In the genomic region with DNA sequence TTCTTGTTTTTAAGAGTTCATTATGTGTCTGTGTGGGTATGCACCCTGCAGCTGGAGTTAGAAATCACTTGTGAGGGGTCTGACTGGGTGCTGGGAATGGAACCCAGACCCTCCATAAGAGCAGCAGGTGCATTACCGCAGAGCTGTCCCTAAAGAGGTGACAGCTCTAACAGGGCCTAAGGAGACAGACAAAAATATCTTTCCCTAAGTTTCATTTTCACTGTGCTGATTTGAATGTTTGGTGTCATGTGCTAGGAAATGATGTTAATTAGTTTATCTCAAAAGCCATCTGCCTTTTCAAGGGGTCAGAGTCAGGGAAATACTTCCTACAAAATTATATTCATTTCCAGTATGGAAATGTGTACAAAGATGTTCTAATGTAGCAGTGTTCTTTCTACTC, we compare ENCODE assay signal across 10 mouse cellular contexts. TPM values are rescaled to one million over a fixed set of nuclear protein-coding genes. Genes with fewer than 3 reads are reported as not detected.
DNase-seq lines count a peak whose midpoint lies in the region; ATAC-seq and TF ChIP-seq lines count a peak whose summit lies in the region.
"Had no signal": no experiment of that assay in that cellular context is flagged by ENCODE, and none has a peak within 500 bp of the region (broad histone marks: within the 10 kb centered on the region; RNA-seq: fewer than 3 reads in every experiment).

A gene (plus strand): TSS at position 38 of the 400 bp plus-strand sequence.

- no peak within 1 kb of the TSS for H3ac ChIP-seq in myocyte (ENCODE audit: control insufficient read depth, insufficient read length)

- intact Hi-C loops in left cerebral cortex, adult 2 months (cut with DNase I) = loop anchor here (2.0 to 5.0 kb wide), 5 partner anchors 49 to 347 kb away; a partner anchor contains a TSS

- peaks cover 62% of the 10 kb centered on the region for H3K4me1 ChIP-seq in forebrain, embryonic 10.5 days
- H3K4me1 ChIP-seq in intestine, embryonic 15.5 days (replicated peaks) = peaks cover 32% of the 10 kb centered on the region

- no peaks in the 10 kb centered on the region for H3K9me3 ChIP-seq in forebrain, embryonic 10.5 days
- H3K9me3 ChIP-seq in intestine, embryonic 15.5 days = no peaks in the 10 kb centered on the region

- H3K4me3 ChIP-seq in left cerebral cortex, adult 2 months = peak within 1 kb of the TSS; percentile 32; the same call in 1 of the 2 replicates
- H3K4me3 ChIP-seq in forebrain, embryonic 10.5 days = peak within 1 kb of the TSS; percentile 43
- H3K4me3 ChIP-seq in intestine, embryonic 15.5 days (replicated peaks) = peak within 1 kb of the TSS; percentile 36
- peak within 1 kb of the TSS; percentile 19 for H3K4me3 ChIP-seq in myocyte

- H3K27ac ChIP-seq in left cerebral cortex, adult 2 months = peak within 1 kb of the TSS; percentile 70
- H3K27ac ChIP-seq in forebrain, embryonic 10.5 days = peak within 1 kb of the TSS; percentile 89
- H3K27ac ChIP-seq in intestine, embryonic 15.5 days = peak within 1 kb of the TSS; percentile 89

- TF ChIP-seq POLR2A in myocyte (IDR thresholded peaks at IDR 0.05; ENCODE audit: insufficient read length, low read depth) = no peak

- TF ChIP-seq CTCF in left cerebral cortex, adult 2 months (IDR thresholded peaks at IDR 0.05) = no peak

- H3K27me3 ChIP-seq in forebrain, embryonic 10.5 days (ENCODE audit: poor library complexity, severe bottlenecking) = peaks cover 17% of the 10 kb centered on the region
- no peaks in the 10 kb centered on the region for H3K27me3 ChIP-seq in intestine, embryonic 15.5 days (replicated peaks)
- H3K27me3 ChIP-seq in myocyte (ENCODE audit: control insufficient read depth, insufficient read depth, insufficient read length) = no peaks in the 10 kb centered on the region

- H3K79me2 ChIP-seq in myocyte (ENCODE audit: control insufficient read depth, insufficient read depth) = peaks cover 8% of the 10 kb centered on the region

- peak within 1 kb of the TSS; percentile 49; the same call in 1 of the 2 replicates for H3K9ac ChIP-seq in intestine, embryonic 15.5 days

- 82% methylated on average over 1 of the region's 1 CpGs for WGBS in forebrain, embryonic 10.5 days
- WGBS in intestine, embryonic 15.5 days = 97% methylated on average over 1 of the region's 1 CpGs

- DNase-seq in left cerebral cortex, adult 2 months (ENCODE audit: extremely low spot score in 1 of 2, low spot score in 2 of 2) = no peak
- DNase-seq in left cerebral cortex, adult 8-10 months (ENCODE audit: low spot score in 2 of 2) = no peak
- no peak for DNase-seq in forebrain, embryonic 10.5 days (ENCODE audit: extremely low spot score, low spot score)
- DNase-seq in layer of hippocampus, adult 9-11 months = no peak
- DNase-seq in thymus, postnatal 0 days (ENCODE audit: low spot score) = no peak
- no peak for DNase-seq in retina, embryonic 14.5 days (ENCODE audit: low spot score)

- peaks cover 30% of the 10 kb centered on the region for H3K36me3 ChIP-seq in forebrain, embryonic 10.5 days (replicated peaks)
- H3K36me3 ChIP-seq in intestine, embryonic 15.5 days = peaks cover 14% of the 10 kb centered on the region
- H3K36me3 ChIP-seq in myocyte (ENCODE audit: control insufficient read depth, insufficient read depth) = peaks cover 11% of the 10 kb centered on the region

- H3K4me2 ChIP-seq in intestine, embryonic 15.5 days (replicated peaks) = peak within 1 kb of the TSS; percentile 60
- peak within 1 kb of the TSS; percentile 96 for H3K4me2 ChIP-seq in myocyte (ENCODE audit: low read depth)

- ATAC-seq in intestine, embryonic 15.5 days = no peak

TF ChIP-seq in myocyte, 11 proteins besides CTCF, POLR2A, EP300 and RAD21:
- TF ChIP-seq TCF3 (IDR thresholded peaks at IDR 0.05; ENCODE audit: insufficient read length, low read depth) (no peak), E2F4 (IDR thresholded peaks at IDR 0.05; ENCODE audit: insufficient read depth) (no peak), CEBPB (IDR thresholded peaks at IDR 0.05; ENCODE audit: insufficient read depth, poor library complexity, severe bottlenecking) (no peak), MAX (IDR thresholded peaks at IDR 0.05; ENCODE audit: low read depth) (no peak), POLR2AphosphoS2 (IDR thresholded peaks at IDR 0.05; ENCODE audit: insufficient read length, low read depth) (no peak), REST (IDR thresholded peaks at IDR 0.05; ENCODE audit: insufficient read depth, insufficient read length) (no peak), USF1 (IDR thresholded peaks at IDR 0.05; ENCODE audit: low read depth) (no peak), MYOD1 (IDR thresholded peaks at IDR 0.05; ENCODE audit: control insufficient read depth in 1 of 3, insufficient read length in 2 of 3, low read depth in 2 of 3) (no peak)

RNA-seq across cellular contexts. Expression of the gene that starts here (rescaled TPM):
- not detected for total RNA-seq in left cerebral cortex, adult 2 months (2021)
- total RNA-seq in left cerebral cortex, adult 8-10 months (2022) = not detected
- polyA plus RNA-seq in forebrain, embryonic 10.5 days (2016; fragmentation: Nextera tagmentation; extraction: Ambion mirVana) = not detected in 2 replicates
- not detected in 2 replicates for polyA plus RNA-seq in intestine, embryonic 15.5 days (2015; fragmentation: Nextera tagmentation; extraction: Ambion mirVana)
- not detected for polyA plus RNA-seq in myocyte (2012; fragmentation: generic; extraction: Trizol)
- not detected in 2 replicates for polyA plus RNA-seq in thymus, postnatal 0 days (2015; fragmentation: Nextera tagmentation; extraction: Ambion mirVana)
- total RNA-seq: common myeloid progenitor, adult 5-6 weeks; layer of hippocampus, adult 18-20 months had no signal
